Mouse (Mus musculus) cerebellum, adult 2 months (tissue): ENCODE results near the gene Zscan21. TPM values are rescaled to one million over a fixed set of nuclear protein-coding genes. Genes with fewer than 3 reads are reported as not detected.

Source experiments
- DNase-seq, 2 experiments: peaks; one replicate each; pipeline ENCODE4 v3.0.0; 2021
- H3K27ac ChIP-seq: fragments of 200-500 bp; 2 replicates; pipeline ENCODE4 v1.5.1; 2012; ENCODE audit warnings: low read length, control low read depth, inconsistent platforms; ENCODE audit not compliant: insufficient read depth
- H3K27me3 ChIP-seq: fragments of 200-500 bp; 2 replicates; pipeline ENCODE4 v1.6.1; 2012; ENCODE audit warnings: inconsistent platforms, mild to moderate bottlenecking, low read length, moderate library complexity; ENCODE audit not compliant: control insufficient read depth, insufficient read depth
- H3K4me1 ChIP-seq: fragments of 200-500 bp; 2 replicates; pipeline ENCODE4 v1.6.1; 2011; ENCODE audit warnings: low read length; ENCODE audit not compliant: control insufficient read depth, insufficient read depth
- H3K4me3 ChIP-seq: fragments of 200-500 bp; replicated peaks from 2 replicates; pipeline ENCODE3; 2011; ENCODE audit warnings: mild to moderate bottlenecking, low read depth, low read length, control low read depth; ENCODE audit not compliant: insufficient read depth
- CTCF ChIP-seq: fragments of 200-500 bp; IDR thresholded peaks from 2 replicates; pipeline ENCODE4 v1.5.1; 2011; ENCODE audit warnings: low read depth, mild to moderate bottlenecking, control low read depth, low read length, moderate library complexity, borderline replicate concordance; ENCODE audit not compliant: insufficient read depth
- POLR2A ChIP-seq: fragments of 200-500 bp; IDR thresholded peaks from 2 replicates; pipeline ENCODE4 v1.6.1; 2011; ENCODE audit warnings: low read length, control low read depth, borderline replicate concordance; ENCODE audit not compliant: insufficient read depth
- WGBS: fragments of 180-500 bp; shearing (Covaris S2); methylation state at CpG from one replicate; pipeline ENCODE4 v1.1.7; 2018; 5-methylcytosine and 5-hydroxymethylcytosine counted together
- polyA plus RNA-seq: library from polyadenylated mRNA; depleted of rRNA; stranded (reverse); fragments of >200 nt; gene quantifications from 2 replicates; pipeline ENCODE4 v1.2.3, GENCODE M21; 2012; rRNA removed

Gene Zscan21
- polyA plus RNA-seq, 1 experiment = 19.0 TPM

DNA sequence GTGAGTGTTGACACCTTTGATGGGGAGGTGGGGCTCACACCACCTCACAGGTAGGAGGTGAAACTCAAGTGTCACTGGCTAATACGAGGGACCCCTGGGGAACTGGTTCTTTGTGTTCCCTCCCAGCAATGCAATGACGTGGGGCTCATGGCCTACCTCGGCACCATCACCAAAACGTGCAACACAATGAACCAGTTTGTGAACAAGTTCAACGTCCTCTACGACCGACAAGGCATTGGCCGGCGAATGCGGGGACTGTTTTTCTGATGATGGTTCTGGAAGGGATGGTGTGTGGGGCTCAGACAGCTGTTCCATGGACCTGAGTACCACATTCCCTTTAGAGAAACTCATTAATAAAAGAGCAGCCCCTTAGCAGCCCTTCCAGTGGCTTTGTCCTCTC, 46.9 kb downstream of the Zscan21 start:
- DNase-seq = no peak
- H3K4me3 ChIP-seq = no peak overlapping the region
- no peak overlapping the region for H3K27ac ChIP-seq
- TF ChIP-seq CTCF = no peak
- TF ChIP-seq POLR2A = no peak
- WGBS = 46% methylated on average over 10 of the region's 10 CpGs
- 0 out of 2 replicates have a peak, but pooled peaks cover 5% of the 10 kb centered on the region for H3K4me1 ChIP-seq
- no peaks in the 10 kb centered on the region for H3K27me3 ChIP-seq

DNA sequence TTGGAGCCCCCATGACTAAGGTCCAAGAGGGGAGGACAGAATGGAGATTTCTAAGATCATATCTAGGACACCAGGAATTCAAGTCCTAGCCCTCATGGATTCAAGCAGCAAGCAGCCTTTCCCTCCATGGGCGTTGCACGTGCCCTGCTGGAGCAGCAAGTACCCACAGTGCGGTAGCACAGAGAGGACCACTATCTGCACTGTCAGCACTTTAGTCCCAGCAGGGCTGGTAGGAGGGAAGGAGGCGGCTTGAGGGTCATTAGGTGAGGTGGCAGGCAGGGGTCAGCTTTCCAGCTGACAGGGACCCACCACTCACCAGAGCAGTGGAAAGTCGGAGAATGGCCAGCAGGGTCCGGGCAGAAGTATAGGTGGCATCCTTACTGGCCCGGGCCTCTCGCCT, 48.9 kb downstream of the Zscan21 start:
- 73% methylated on average over 8 of the region's 8 CpGs for WGBS
- no peaks in the 10 kb centered on the region for H3K27me3 ChIP-seq
- DNase-seq = no peak
- no peak overlapping the region for H3K4me3 ChIP-seq
- no peak overlapping the region for H3K27ac ChIP-seq
- 0 out of 2 replicates have a peak, but pooled peaks cover 5% of the 10 kb centered on the region for H3K4me1 ChIP-seq
- TF ChIP-seq POLR2A = no peak

DNA sequence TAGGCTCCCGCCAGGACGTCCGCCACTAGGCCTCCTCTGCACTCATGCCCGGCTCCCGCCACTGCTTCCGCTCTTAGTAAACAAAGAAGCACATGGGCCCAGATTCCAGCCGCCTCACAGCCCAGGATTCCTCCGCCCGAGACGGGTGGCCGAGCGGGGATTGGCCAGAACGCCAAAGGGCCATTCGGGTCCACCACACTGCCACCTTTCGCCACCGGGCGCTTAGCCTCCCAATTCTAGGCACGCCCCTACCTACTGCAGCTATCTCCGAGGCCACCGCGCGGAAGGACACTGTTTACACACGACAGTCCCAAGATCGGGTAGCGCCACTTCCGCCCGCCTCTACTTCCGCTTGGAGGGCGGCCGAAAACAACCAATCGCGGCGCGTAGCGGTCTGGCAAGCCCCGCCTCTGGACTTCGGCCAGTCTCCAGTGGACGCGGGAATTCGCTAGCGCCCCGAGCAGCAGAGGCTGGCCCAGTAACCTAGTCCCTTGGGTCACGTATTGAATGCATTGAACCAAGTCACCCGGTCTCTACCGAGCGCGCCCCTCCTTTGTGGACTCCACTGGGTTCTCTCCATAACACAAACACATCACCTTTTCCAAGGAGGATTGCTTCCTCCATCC, 54.3 kb downstream of the Zscan21 start:
- Histone ChIP-seq H3K27ac (no peak overlapping the region), H3K27me3 (no peaks in the 10 kb centered on the region), H3K4me1 (no peaks in the 10 kb centered on the region; the same call in 1 of the 2 replicates), H3K4me3 (peak overlapping the region; percentile 79)
- TF ChIP-seq POLR2A (peak; percentile 31; the same call in 1 of the 2 replicates), CTCF (no peak)
- DNase-seq = peak; percentile 97 to 98
- WGBS = under 1% methylated on average over 47 of the region's 47 CpGs

- peak; percentile 99 for DNase-seq
- H3K4me3 ChIP-seq = peak within 1 kb of the TSS; percentile 79
- H3K27me3 ChIP-seq = no peaks in the 10 kb centered on the region
- H3K27ac ChIP-seq = peak within 1 kb of the TSS; percentile 22; the same call in 1 of the 2 replicates
- TF ChIP-seq CTCF (no peak), POLR2A (no peak; the same call in 1 of the 2 replicates)
- no peaks in the 10 kb centered on the region; the same call in 1 of the 2 replicates for H3K4me1 ChIP-seq
- WGBS = under 1% methylated on average over 54 of the region's 54 CpGs
These were observed 55.2 kb downstream of the Zscan21 start, which contains the start of the genes Ap4m1 and Mcm7 for GRCm38 (mm10) chr5:138171695-138172491. Ap4m1 (plus strand) TSS chr5:138172002. Mcm7 (minus strand) TSS chr5:138172422.

DNA sequence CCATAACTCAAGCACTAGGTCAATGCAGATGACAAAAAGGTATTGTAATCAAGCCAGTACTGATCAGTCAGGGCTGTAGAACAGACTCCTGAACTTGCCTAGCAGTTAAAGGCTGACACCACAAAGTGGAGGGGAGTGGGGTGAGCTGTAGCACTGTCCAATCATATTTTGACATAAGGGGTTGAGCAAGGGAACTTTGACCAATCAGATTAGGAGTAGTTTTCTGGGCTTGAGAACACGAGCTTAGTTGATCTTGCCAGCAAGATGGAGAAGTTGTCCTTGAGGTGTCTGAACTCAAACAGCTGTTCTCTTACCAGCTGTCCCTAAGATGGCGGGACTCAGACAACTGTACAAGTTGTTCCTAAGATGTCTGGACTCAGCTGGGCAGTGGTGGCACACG, 56.5 kb downstream of the Zscan21 start:
- Histone ChIP-seq H3K4me3 (no peak overlapping the region), H3K27ac (no peak overlapping the region), H3K4me1 (no peaks in the 10 kb centered on the region; the same call in 1 of the 2 replicates), H3K27me3 (no peaks in the 10 kb centered on the region)
- TF ChIP-seq CTCF (no peak), POLR2A (no peak)
- DNase-seq = no peak
- WGBS = 71% methylated on average over 3 of the region's 3 CpGs

Other genes starting within 250 kb of the Zscan21 start
- gene Pilrb2, start 245.1 kb upstream of the Zscan21 start, polyA plus RNA-seq = 0.11 and 0.23 TPM in 2 replicates
- 2.9 TPM in 2 replicates for gene Cyp3a13, start 195.3 kb upstream of the Zscan21 start, polyA plus RNA-seq
- gene Gjc3, start 153.8 kb upstream of the Zscan21 start, polyA plus RNA-seq = 75.6 and 85.7 TPM in 2 replicates
- gene Azgp1, start 135.4 kb upstream of the Zscan21 start, polyA plus RNA-seq = 0.08 and 0.21 TPM in 2 replicates
- gene Smok3a, start 95.6 kb upstream of the Zscan21 start, polyA plus RNA-seq = not detected in 2 replicates
- not detected in 2 replicates for gene Smok3b, start 95.5 kb upstream of the Zscan21 start, polyA plus RNA-seq
- gene Smok3c, start 63.7 kb upstream of the Zscan21 start, polyA plus RNA-seq = not detected in 2 replicates
- 16.8 and 17.4 TPM in 2 replicates for gene Zkscan1, start 31.8 kb upstream of the Zscan21 start, polyA plus RNA-seq
- 3.8 and 4.2 TPM in 2 replicates for gene Zfp113, start 38.8 kb downstream of the Zscan21 start, polyA plus RNA-seq
- gene Cops6, start 44.2 kb downstream of the Zscan21 start, polyA plus RNA-seq = 147 and 158 TPM in 2 replicates
- gene Ap4m1, start 55.1 kb downstream of the Zscan21 start, polyA plus RNA-seq = 25.8 and 28.3 TPM in 2 replicates
- gene Mcm7, start 55.5 kb downstream of the Zscan21 start, polyA plus RNA-seq = 23.0 and 24.5 TPM in 2 replicates
- 52.7 and 54.8 TPM in 2 replicates for gene Taf6, start 70.5 kb downstream of the Zscan21 start, polyA plus RNA-seq
- 17.3 and 18.3 TPM in 2 replicates for gene Cnpy4, start 70.6 kb downstream of the Zscan21 start, polyA plus RNA-seq
- 7.4 and 7.5 TPM in 2 replicates for gene Mblac1, start 77.4 kb downstream of the Zscan21 start, polyA plus RNA-seq
- gene Nxpe5, start 109.0 kb downstream of the Zscan21 start, polyA plus RNA-seq = not detected in 2 replicates
- 168 and 176 TPM in 2 replicates for gene Lamtor4, start 138.6 kb downstream of the Zscan21 start, polyA plus RNA-seq
- 90.1 and 92.0 TPM in 2 replicates for gene BC037034, start 147.1 kb downstream of the Zscan21 start, polyA plus RNA-seq
- gene Gal3st4, start 155.9 kb downstream of the Zscan21 start, polyA plus RNA-seq = 1.5 and 2.0 TPM in 2 replicates
- 0.03 and 0.05 TPM in 2 replicates for gene Gm43720, start 163.1 kb downstream of the Zscan21 start, polyA plus RNA-seq
- 4.6 and 4.7 TPM in 2 replicates for gene Gpc2, start 163.1 kb downstream of the Zscan21 start, polyA plus RNA-seq
- 1.9 and 2.5 TPM in 2 replicates for gene Stag3, start 163.3 kb downstream of the Zscan21 start, polyA plus RNA-seq
- gene Pvrig, start 225.1 kb downstream of the Zscan21 start, polyA plus RNA-seq = 0.10 TPM in 1 of 2 replicates, not detected in the other